Mouse (Mus musculus): ENCODE data around the gene Ldb1. TPM values are rescaled to one million over a fixed set of nuclear protein-coding genes. Genes with fewer than 3 reads are reported as not detected.

Gene Ldb1
- polyA plus RNA-seq, 1 experiment from 2014 or later, result 79.6 TPM

DNA sequence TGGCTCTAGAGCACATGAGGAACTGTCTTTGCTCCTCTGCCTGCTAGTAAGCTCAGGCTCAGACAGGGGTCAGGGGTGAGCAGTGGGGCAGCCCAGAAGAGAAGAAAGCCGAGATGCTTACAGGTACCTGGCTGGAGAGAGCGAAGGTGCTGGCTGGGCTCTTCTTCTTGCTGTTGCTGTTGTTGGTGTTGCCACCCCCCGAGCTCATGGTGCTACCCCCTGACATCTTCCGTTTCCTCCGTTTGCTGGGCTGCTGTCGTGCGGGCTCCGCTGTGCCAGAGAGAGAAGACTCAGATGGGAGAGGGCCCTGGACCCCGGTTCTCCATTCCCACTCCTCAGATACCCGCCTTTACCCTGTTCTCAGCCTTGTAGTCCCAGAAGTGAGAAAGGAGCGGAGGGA, 11.1 kb downstream of the Ldb1 start:
- Histone ChIP-seq H3K4me1 (ENCODE audit: control insufficient read depth, insufficient read depth, low read length) (peaks cover 20% of the 10 kb centered on the region), H3K4me2 (replicated peaks; ENCODE audit: low read depth, low read length) (no peak overlapping the region), H3K27me3 (ENCODE audit: control insufficient read depth, insufficient read depth, low read length) (no peaks in the 10 kb centered on the region), H3K36me3 (ENCODE audit: control insufficient read depth, insufficient read depth, low read length) (peaks cover 63% of the 10 kb centered on the region), H3K27ac (ENCODE audit: low read depth, low read length) (no peak overlapping the region), H3K4me3 (ENCODE audit: low read length) (no peak overlapping the region), H3K9ac (ENCODE audit: low read depth, low read length) (no peak overlapping the region), H3K9me3 (ENCODE audit: control insufficient read depth, low read length) (peaks cover 5% of the 10 kb centered on the region; the same call in 1 of the 2 replicates)
- WGBS, result 98% methylated on average over 11 of the region's 11 CpGs
- no peak for ATAC-seq (ENCODE audit: low FRiP score, low TSS enrichment)

DNA sequence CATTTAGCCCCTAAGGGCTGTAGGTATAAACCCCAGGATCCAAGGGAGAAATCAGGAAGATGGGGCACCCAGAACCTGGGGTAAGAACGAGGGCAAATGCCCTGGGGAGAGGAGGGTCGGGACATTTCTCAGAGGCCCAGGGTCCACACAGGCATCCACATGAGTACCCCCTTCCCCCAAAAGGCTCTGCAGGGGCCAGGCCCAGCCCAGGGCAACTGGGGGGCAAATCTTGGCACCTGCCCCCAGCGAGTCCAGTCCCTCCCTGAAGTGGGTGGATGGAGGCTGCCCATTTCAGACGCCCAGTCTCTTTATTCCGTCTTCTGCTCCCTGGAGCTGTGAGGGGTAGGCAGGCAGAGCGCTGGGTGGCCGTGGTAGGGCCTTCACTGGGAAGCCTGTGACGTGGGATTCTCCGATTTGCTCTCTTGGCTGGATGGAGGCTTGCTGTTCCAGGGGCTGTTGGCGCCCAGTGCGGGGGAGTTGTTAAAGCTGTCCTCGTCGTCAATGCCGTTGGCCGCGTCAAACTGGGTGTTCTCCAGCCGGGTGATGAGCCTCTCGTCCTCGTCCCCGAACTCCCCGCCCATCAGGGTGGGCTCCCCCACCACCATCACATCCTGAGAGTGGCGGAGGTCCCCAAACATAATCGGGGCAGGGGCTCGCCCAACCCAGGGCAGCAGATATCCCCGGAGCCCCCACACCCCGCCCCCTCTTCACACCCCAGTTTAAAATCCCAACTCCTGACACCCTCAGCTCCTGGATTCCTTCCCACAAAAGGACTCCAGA, 12.1 kb downstream of the Ldb1 start:
- ATAC-seq (ENCODE audit: low FRiP score, low TSS enrichment), result no peak
- Histone ChIP-seq H3K9me3 (ENCODE audit: control insufficient read depth, low read length) (peaks cover 5% of the 10 kb centered on the region; the same call in 1 of the 2 replicates), H3K4me1 (ENCODE audit: control insufficient read depth, insufficient read depth, low read length) (peaks cover 13% of the 10 kb centered on the region), H3K27me3 (ENCODE audit: control insufficient read depth, insufficient read depth, low read length) (no peaks in the 10 kb centered on the region), H3K4me3 (ENCODE audit: low read length) (no peak overlapping the region), H3K36me3 (ENCODE audit: control insufficient read depth, insufficient read depth, low read length) (peaks cover 63% of the 10 kb centered on the region), H3K4me2 (replicated peaks; ENCODE audit: low read depth, low read length) (no peak overlapping the region), H3K9ac (ENCODE audit: low read depth, low read length) (no peak overlapping the region), H3K27ac (ENCODE audit: low read depth, low read length) (no peak overlapping the region)
- 73% methylated on average over 26 of the region's 26 CpGs for WGBS

- Histone ChIP-seq H3K9me3 (ENCODE audit: control insufficient read depth, low read length) (peaks cover 5% of the 10 kb centered on the region; the same call in 1 of the 2 replicates), H3K27ac (ENCODE audit: low read depth, low read length) (no peak overlapping the region), H3K4me3 (ENCODE audit: low read length) (no peak overlapping the region), H3K4me2 (replicated peaks; ENCODE audit: low read depth, low read length) (no peak overlapping the region), H3K36me3 (ENCODE audit: control insufficient read depth, insufficient read depth, low read length) (peaks cover 63% of the 10 kb centered on the region), H3K4me1 (ENCODE audit: control insufficient read depth, insufficient read depth, low read length) (peaks cover 2% of the 10 kb centered on the region; the same call in 1 of the 2 replicates), H3K9ac (ENCODE audit: low read depth, low read length) (no peak overlapping the region), H3K27me3 (ENCODE audit: control insufficient read depth, insufficient read depth, low read length) (no peaks in the 10 kb centered on the region)
- WGBS, result 83% methylated on average over 9 of the region's 9 CpGs
- ATAC-seq (ENCODE audit: low FRiP score, low TSS enrichment), result no peak
Observed at GRCm38 (mm10) chr19:46031689-46032432, 13.2 kb downstream of the Ldb1 start.

GRCm38 (mm10) chr19:46030196-46030983, 14.6 kb downstream of the Ldb1 start:
- Histone ChIP-seq H3K4me1 (ENCODE audit: control insufficient read depth, insufficient read depth, low read length) (no peaks in the 10 kb centered on the region), H3K36me3 (ENCODE audit: control insufficient read depth, insufficient read depth, low read length) (peaks cover 51% of the 10 kb centered on the region)

DNA sequence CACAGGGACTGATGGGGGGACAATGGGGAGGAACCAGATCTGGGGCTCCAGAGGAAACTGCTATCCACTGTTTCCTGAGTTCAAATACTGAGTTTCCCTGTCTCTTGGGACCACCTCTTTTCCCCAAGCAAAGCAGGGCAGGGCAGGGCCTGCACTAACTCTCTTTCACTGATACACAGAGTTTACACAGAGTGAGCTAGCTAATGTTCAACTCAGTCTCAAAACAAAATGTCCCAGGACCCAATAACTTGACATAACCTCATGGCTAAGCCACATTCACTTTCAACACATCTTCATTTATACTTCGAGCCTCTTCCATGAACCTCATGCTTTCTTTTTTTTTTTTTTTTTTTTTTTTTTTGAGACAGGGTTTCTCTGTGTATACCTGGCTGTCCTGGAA, 15.4 kb downstream of the Ldb1 start:
- H3K4me3 ChIP-seq (ENCODE audit: low read length), result no peak overlapping the region
- H3K27ac ChIP-seq (ENCODE audit: low read depth, low read length), result no peak overlapping the region
- no peaks in the 10 kb centered on the region for H3K27me3 ChIP-seq (ENCODE audit: control insufficient read depth, insufficient read depth, low read length)
- ATAC-seq (ENCODE audit: low FRiP score, low TSS enrichment), result no peak
- no peaks in the 10 kb centered on the region for H3K4me1 ChIP-seq (ENCODE audit: control insufficient read depth, insufficient read depth, low read length)
- peaks cover 5% of the 10 kb centered on the region; the same call in 1 of the 2 replicates for H3K9me3 ChIP-seq (ENCODE audit: control insufficient read depth, low read length)
- H3K4me2 ChIP-seq (replicated peaks; ENCODE audit: low read depth, low read length), result no peak overlapping the region
- peaks cover 44% of the 10 kb centered on the region for H3K36me3 ChIP-seq (ENCODE audit: control insufficient read depth, insufficient read depth, low read length)
- WGBS, result 100% methylated on average over 1 of the region's 1 CpGs
- H3K9ac ChIP-seq (ENCODE audit: low read depth, low read length), result no peak overlapping the region

More at GRCm38 (mm10) chr19:46030196-46030983, 14.6 kb downstream of the Ldb1 start:
- no peak for ATAC-seq (ENCODE audit: low FRiP score, low TSS enrichment)
- 92% methylated on average over 10 of the region's 10 CpGs for WGBS
- Histone ChIP-seq H3K27ac (ENCODE audit: low read depth, low read length) (no peak overlapping the region), H3K4me3 (ENCODE audit: low read length) (no peak overlapping the region), H3K9ac (ENCODE audit: low read depth, low read length) (no peak overlapping the region), H3K4me2 (replicated peaks; ENCODE audit: low read depth, low read length) (no peak overlapping the region), H3K27me3 (ENCODE audit: control insufficient read depth, insufficient read depth, low read length) (no peaks in the 10 kb centered on the region), H3K9me3 (ENCODE audit: control insufficient read depth, low read length) (peaks cover 5% of the 10 kb centered on the region; the same call in 1 of the 2 replicates)

DNA sequence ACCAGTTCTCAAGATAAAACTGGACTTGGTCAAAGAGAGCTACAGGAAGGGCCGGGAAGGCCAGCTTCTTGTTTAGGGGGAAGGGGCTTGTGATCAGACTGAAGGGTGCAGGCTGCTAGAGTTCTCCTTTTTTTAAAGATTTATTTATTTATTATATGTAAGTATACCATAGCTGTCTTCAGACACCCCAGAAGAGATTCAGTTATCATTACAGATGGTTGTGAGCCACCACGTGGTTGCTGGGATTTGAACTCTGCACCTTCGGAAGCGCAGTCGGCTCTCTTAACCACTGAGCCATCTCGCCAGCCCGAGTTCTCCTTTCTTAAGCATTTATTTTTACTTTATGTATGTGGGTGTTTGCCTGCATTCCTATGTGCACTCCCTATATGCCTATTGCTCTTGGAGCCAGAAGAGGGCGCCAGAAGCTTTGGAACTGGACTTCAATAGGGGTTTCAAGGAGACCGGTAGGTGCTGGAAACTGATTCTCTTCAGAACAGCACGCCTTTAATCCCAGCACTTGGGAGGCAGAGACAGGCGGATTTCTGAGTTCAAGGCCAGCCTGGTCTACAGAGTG, 16.2 kb downstream of the Ldb1 start:
- ATAC-seq (ENCODE audit: low FRiP score, low TSS enrichment), result no peak
- H3K36me3 ChIP-seq (ENCODE audit: control insufficient read depth, insufficient read depth, low read length), result peaks cover 36% of the 10 kb centered on the region
- 77% methylated on average over 11 of the region's 11 CpGs for WGBS
- no peaks in the 10 kb centered on the region for H3K27me3 ChIP-seq (ENCODE audit: control insufficient read depth, insufficient read depth, low read length)
- H3K4me3 ChIP-seq (ENCODE audit: low read length), result no peak overlapping the region
- no peak overlapping the region for H3K4me2 ChIP-seq (replicated peaks; ENCODE audit: low read depth, low read length)
- no peak overlapping the region for H3K27ac ChIP-seq (ENCODE audit: low read depth, low read length)
- H3K9ac ChIP-seq (ENCODE audit: low read depth, low read length), result no peak overlapping the region
- no peaks in the 10 kb centered on the region for H3K4me1 ChIP-seq (ENCODE audit: control insufficient read depth, insufficient read depth, low read length)
- H3K9me3 ChIP-seq (ENCODE audit: control insufficient read depth, low read length), result peaks cover 5% of the 10 kb centered on the region; the same call in 1 of the 2 replicates

- peaks cover 13% of the 10 kb centered on the region for H3K36me3 ChIP-seq (ENCODE audit: control insufficient read depth, insufficient read depth, low read length)
- no peaks in the 10 kb centered on the region for H3K27me3 ChIP-seq (ENCODE audit: control insufficient read depth, insufficient read depth, low read length)
- H3K4me1 ChIP-seq (ENCODE audit: control insufficient read depth, insufficient read depth, low read length), result no peaks in the 10 kb centered on the region
- no peak overlapping the region for H3K9ac ChIP-seq (ENCODE audit: low read depth, low read length)
- H3K27ac ChIP-seq (ENCODE audit: low read depth, low read length), result no peak overlapping the region
- no peak overlapping the region for H3K4me2 ChIP-seq (replicated peaks; ENCODE audit: low read depth, low read length)
- no peak for ATAC-seq (ENCODE audit: low FRiP score, low TSS enrichment)
- WGBS, result 63% methylated on average over 8 of the region's 8 CpGs
- peaks cover 5% of the 10 kb centered on the region; the same call in 1 of the 2 replicates for H3K9me3 ChIP-seq (ENCODE audit: control insufficient read depth, low read length)
- H3K4me3 ChIP-seq (ENCODE audit: low read length), result no peak overlapping the region
Observed at GRCm38 (mm10) chr19:46026567-46026966, 18.4 kb downstream of the Ldb1 start.

DNA sequence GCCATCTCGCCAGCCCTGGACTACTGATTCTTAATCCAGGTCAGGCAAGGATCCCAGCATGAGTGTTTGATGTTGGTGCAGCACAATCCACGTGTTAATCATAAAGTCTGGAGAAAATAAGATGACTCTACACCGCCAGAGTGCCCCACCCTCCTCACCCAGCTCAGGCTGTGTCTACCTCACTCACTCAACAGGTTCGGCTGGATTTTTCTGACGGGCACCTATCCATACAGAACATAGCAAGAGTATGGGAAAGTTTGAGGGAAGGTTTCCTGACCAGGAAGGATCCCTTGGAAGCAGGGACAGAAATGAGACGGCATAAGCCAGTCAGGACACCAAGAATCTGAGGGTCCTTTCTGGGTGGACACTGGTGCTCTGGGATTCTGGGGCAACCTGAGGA, 20.1 kb downstream of the Ldb1 start:
- peaks cover 5% of the 10 kb centered on the region; the same call in 1 of the 2 replicates for H3K9me3 ChIP-seq (ENCODE audit: control insufficient read depth, low read length)
- no peak overlapping the region for H3K9ac ChIP-seq (ENCODE audit: low read depth, low read length)
- no peaks in the 10 kb centered on the region for H3K4me1 ChIP-seq (ENCODE audit: control insufficient read depth, insufficient read depth, low read length)
- no peaks in the 10 kb centered on the region for H3K27me3 ChIP-seq (ENCODE audit: control insufficient read depth, insufficient read depth, low read length)
- no peak overlapping the region for H3K4me2 ChIP-seq (replicated peaks; ENCODE audit: low read depth, low read length)
- WGBS, result 64% methylated on average over 6 of the region's 6 CpGs
- no peak overlapping the region for H3K4me3 ChIP-seq (ENCODE audit: low read length)
- no peak overlapping the region for H3K27ac ChIP-seq (ENCODE audit: low read depth, low read length)
- no peak for ATAC-seq (ENCODE audit: low FRiP score, low TSS enrichment)
- H3K36me3 ChIP-seq (ENCODE audit: control insufficient read depth, insufficient read depth, low read length), result no peaks in the 10 kb centered on the region

Measured in kidney, embryonic 14.5 days (tissue).